Mouse (Mus musculus): ENCODE measurements around the gene 3110009E18Rik.

3110009E18Rik gene

GRCm38 (mm10) chr1:120197189-120197588, 76.2 kb downstream of the 3110009E18Rik start:
- peak; percentile 84 for DNase-seq

DNA sequence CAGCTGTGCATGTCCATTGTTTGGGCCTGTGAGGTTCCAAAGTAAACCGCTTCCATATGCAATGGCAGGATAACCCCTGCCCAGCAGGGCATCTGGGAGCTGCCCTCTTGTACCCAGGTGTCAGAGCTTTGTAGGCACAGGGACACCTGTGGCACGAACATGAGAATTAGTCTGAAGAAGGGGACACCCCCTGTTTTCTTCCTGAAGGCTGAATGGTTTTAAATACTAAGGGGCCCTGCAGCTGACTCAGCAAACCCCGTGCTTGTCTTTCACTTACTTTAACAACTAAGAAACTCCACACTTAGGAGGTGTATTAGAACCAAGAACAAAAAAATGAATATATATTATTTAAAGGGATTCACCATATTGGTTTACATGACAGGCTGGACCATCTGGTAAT, 77.2 kb downstream of the 3110009E18Rik start:
- no peak for DNase-seq

- DNase-seq, result no peak
Observed at GRCm38 (mm10) chr1:120198942-120199341, 78.0 kb downstream of the 3110009E18Rik start.

- DNase-seq, result no peak
Observed at GRCm38 (mm10) chr1:120202542-120202941, 81.6 kb downstream of the 3110009E18Rik start.

DNA sequence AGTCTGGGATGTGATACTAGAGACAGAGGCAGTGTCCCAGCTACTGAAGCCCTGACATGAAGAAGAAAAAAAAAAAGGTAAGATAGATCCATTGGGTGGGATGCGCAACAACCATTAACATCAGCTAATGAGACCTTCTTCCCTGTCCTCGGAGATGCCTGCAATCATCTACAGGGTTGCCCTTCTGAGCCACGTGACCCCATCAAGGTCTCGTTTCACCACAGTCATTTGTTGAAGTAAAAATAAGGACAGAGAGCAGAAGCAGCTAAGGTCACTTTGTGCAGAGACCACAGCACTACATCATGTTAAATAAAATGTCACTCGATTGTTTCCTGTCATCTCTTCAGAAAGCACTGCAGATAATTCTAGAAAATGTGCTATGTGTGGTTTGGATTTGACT, 82.8 kb downstream of the 3110009E18Rik start:
- DNase-seq, result no peak

GRCm38 (mm10) chr1:120204834-120205233, 83.8 kb downstream of the 3110009E18Rik start:
- DNase-seq, result no peak

GRCm38 (mm10) chr1:120207568-120207967, 86.6 kb downstream of the 3110009E18Rik start:
- peak; percentile 64 for DNase-seq

GRCm38 (mm10) chr1:120208502-120209230, 87.7 kb downstream of the 3110009E18Rik start:
- DNase-seq, result no peak

DNA sequence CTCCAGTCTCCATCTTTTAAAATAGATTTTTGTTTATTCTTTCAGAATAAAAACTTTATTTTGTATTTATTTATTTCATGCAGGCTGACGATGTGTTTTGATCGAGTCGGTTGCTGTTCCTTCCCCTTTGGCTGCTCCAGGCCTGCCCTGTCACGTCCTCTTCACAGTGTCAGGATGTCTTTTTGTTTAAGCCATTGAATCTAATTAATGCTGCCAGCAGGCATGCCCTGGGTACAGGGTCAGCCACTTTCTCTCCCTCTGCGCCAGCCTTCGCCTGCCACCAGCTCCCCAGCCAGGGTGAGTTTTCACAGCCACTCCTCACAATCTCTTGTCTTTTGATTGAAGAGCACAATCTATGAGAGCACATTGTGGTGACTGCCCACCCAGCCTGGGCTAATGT, 99.9 kb downstream of the 3110009E18Rik start:
- DNase-seq, result no peak

DNA sequence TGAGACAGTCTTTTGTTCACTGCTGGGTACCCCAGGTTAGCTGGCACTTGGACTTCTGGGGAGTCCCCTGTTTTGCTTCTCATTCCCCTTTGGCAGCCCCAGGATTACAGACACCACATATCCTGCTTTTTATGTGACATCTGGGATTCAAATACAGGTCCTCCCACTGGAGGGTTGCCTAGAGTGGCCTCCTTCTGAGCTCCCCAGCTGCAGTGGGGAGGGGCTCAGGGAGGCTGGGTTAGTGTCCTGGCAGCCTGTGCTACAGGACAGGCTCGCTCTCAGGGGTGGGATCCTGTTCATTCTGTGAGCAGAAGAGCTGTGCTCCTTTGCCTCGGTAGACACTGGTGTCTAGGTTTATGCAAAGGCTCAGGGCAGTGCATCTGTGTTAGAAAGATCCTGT, 100.3 kb downstream of the 3110009E18Rik start:
- DNase-seq, result no peak

DNA sequence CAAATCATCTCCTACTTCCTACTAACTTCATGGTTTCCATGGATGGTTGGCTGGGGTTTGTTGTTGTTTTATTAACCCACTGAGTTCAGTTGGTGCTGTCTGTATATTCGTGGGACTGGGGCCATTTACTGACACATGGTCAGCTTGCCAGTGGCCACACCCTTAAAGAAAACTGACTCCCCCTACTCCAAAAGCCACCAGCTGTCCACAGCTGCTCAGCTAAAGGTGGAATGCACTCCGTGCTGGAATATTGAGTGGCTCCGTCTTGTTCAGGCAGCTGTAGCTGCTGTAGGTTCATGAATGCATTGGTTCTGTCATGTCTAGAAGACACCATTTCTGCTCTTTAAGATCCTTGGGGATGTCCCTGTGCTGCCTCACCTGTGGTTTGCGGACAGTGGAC, 102.6 kb downstream of the 3110009E18Rik start:
- no peak for DNase-seq

- DNase-seq, result no peak
Observed at GRCm38 (mm10) chr1:120229723-120230471, 108.9 kb downstream of the 3110009E18Rik start.

DNA sequence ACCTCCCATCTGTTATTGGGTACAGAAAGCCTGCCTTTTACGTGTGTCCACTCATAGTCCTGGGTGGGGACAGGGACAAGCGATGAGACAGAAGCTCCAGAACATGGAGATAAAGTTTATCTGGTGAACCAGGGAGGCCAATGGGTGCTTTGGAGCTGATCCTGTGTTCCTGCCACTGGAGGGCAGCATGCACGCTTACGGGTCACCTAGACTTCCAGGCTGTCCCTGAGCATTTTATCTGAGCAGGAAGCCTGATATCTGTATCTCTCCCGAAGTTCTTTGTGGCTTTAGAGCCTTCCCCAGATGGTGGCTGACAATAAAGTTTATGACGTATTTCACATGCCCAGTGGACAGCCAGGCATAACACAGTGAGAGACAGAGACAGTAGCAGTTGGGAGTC, 110.3 kb downstream of the 3110009E18Rik start:
- DNase-seq, result peak; percentile 41

DNA sequence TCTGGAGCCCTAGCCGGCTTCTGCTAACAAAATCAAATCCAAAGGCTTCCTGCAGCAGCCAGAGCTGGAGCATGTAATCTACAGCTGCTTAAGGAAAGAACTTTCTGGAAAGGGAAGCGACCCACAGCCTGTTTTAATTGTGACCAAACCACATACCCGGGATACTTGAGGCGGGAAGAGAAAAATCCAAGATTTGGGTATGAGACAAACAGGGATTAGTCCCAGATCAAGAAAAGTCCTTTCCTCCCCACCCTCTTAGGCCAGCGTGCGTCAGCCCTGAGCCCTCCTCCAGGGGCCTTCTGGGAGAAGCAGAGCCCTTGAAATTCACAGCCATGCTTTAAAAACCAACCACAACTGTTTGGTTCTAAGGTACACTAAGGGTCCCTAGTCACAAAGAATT, 111.2 kb downstream of the 3110009E18Rik start:
- no peak for DNase-seq

GRCm38 (mm10) chr1:120235631-120236215, 114.7 kb downstream of the 3110009E18Rik start:
- no peak for DNase-seq

- no peak for DNase-seq
Observed at GRCm38 (mm10) chr1:120236424-120236823, 115.4 kb downstream of the 3110009E18Rik start.

GRCm38 (mm10) chr1:120237068-120237467, 116.1 kb downstream of the 3110009E18Rik start:
- DNase-seq, result no peak
